Comparison of ENCODE assay signal across 11 mouse cellular contexts in genomic region chr9:65019146-65019545, GRCm38 (mm10). TPM values are rescaled to one million over a fixed set of nuclear protein-coding genes. Genes with fewer than 3 reads are reported as not detected.
DNase-seq lines count a peak whose midpoint lies in the region; ATAC-seq and TF ChIP-seq lines count a peak whose summit lies in the region.
"Had no signal": no experiment of that assay in that cellular context is flagged by ENCODE, and none has a peak within 500 bp of the region (broad histone marks: within the 10 kb centered on the region; RNA-seq: fewer than 3 reads in every experiment).

No protein-coding gene starts in this region.

- no peak overlapping the region for H3K27ac ChIP-seq in heart, embryonic 13.5 days (replicated peaks)
- H3K27ac ChIP-seq in hindbrain, postnatal 0 days, result no peak overlapping the region
- H3K27ac ChIP-seq: stomach, embryonic 15.5 days had no signal

- WGBS in heart, embryonic 13.5 days, result 46% methylated on average over 3 of the region's 3 CpGs
- 44% methylated on average over 3 of the region's 3 CpGs for WGBS in hindbrain, postnatal 0 days

- no peak overlapping the region for H3K9ac ChIP-seq in heart, embryonic 13.5 days
- H3K9ac ChIP-seq in hindbrain, postnatal 0 days (replicated peaks; ENCODE audit: low read length), result 0 out of 2 replicates have a peak overlapping the region, but pooled peaks have one; percentile 13
- H3K9ac ChIP-seq: stomach, embryonic 15.5 days had no signal

- ATAC-seq in heart, embryonic 13.5 days (ENCODE audit: extremely low read depth, insufficient number of reproducible peaks, low FRiP score, low TSS enrichment), result no peak
- no peak for ATAC-seq in hindbrain, postnatal 0 days

- TF ChIP-seq CTCF in hindbrain, postnatal 0 days (IDR thresholded peaks at IDR 0.05; ENCODE audit: low read depth), result no peak

- no peak overlapping the region for H3K4me3 ChIP-seq in heart, embryonic 13.5 days
- peak overlapping the region; percentile 77; the same call in 1 of the 2 replicates for H3K4me3 ChIP-seq in hindbrain, postnatal 0 days (ENCODE audit: low read length)
- H3K4me3 ChIP-seq: stomach, embryonic 15.5 days had no signal

- DNase-seq in heart, postnatal 36 days, result no peak
- DNase-seq in NIH3T3 (ENCODE audit: low read depth), result peak; percentile 38
- DNase-seq in hindbrain, postnatal 0 days (ENCODE audit: low spot score), result no peak
- DNase-seq in lung, postnatal 36 days, result peak; percentile 69
- DNase-seq in layer of hippocampus, adult 18-20 months (ENCODE audit: low spot score in 2 of 2), result no peak
- DNase-seq in right cerebral cortex, postnatal 10 days (ENCODE audit: low spot score in 2 of 2), result no peak
- no peak for DNase-seq in urinary bladder, postnatal 25 days (ENCODE audit: low spot score)
- DNase-seq: gastrocnemius, postnatal 36 days had no signal

- peak overlapping the region; percentile 94; the same call in 1 of the 2 replicates for H3K4me2 ChIP-seq in heart, embryonic 13.5 days
- H3K4me2 ChIP-seq in hindbrain, postnatal 0 days (ENCODE audit: low read depth, low read length), result peak overlapping the region; percentile 53

- peaks cover 69% of the 10 kb centered on the region for H3K4me1 ChIP-seq in heart, embryonic 13.5 days
- peaks cover 43% of the 10 kb centered on the region for H3K4me1 ChIP-seq in hindbrain, postnatal 0 days (ENCODE audit: insufficient read depth, low read length)

- H3K36me3 ChIP-seq in heart, embryonic 13.5 days, result no peaks in the 10 kb centered on the region
- H3K36me3 ChIP-seq in hindbrain, postnatal 0 days (ENCODE audit: insufficient read depth, low read length), result no peaks in the 10 kb centered on the region
- H3K36me3 ChIP-seq: stomach, embryonic 15.5 days had no signal

- intact Hi-C loops in heart, postnatal 36 days (cut with DNase I), result no loop called here

- H3K9me3 ChIP-seq in heart, embryonic 13.5 days, result no peaks in the 10 kb centered on the region
- H3K9me3 ChIP-seq in hindbrain, postnatal 0 days (ENCODE audit: low read length), result no peaks in the 10 kb centered on the region
- H3K9me3 ChIP-seq: megakaryocyte, embryonic 14.5 days; stomach, embryonic 15.5 days had no signal

- no peaks in the 10 kb centered on the region for H3K27me3 ChIP-seq in heart, embryonic 13.5 days (replicated peaks)
- no peaks in the 10 kb centered on the region for H3K27me3 ChIP-seq in hindbrain, postnatal 0 days (ENCODE audit: insufficient read depth, low read length)
- H3K27me3 ChIP-seq: megakaryocyte, embryonic 14.5 days; stomach, embryonic 15.5 days had no signal

RNA-seq across cellular contexts. Expression of gene Hacd3, which starts 2.3 kb away (rescaled TPM):
- polyA plus RNA-seq in heart, embryonic 13.5 days (2015; fragmentation: Nextera tagmentation; extraction: Ambion mirVana), result 51.7 and 52.9 TPM in 2 replicates
- total RNA-seq in heart, postnatal 36 days (2021), result 10 to 100 TPM; 17.3 to 18.6 TPM
- total RNA-seq in hindbrain, postnatal 0 days (2014; rRNA removed), result 191 and 204 TPM in 2 replicates
- 193 and 205 TPM in 2 replicates for polyA plus RNA-seq in hindbrain, postnatal 0 days (2015; fragmentation: Nextera tagmentation; extraction: Ambion mirVana)
- total RNA-seq in layer of hippocampus, adult 18-20 months (2021), result 100 to 1,000 TPM; 155 to 172 TPM

RNA-seq across cellular contexts. Expression of gene Dpp8, which starts 13.1 kb away (rescaled TPM):
- polyA plus RNA-seq in heart, embryonic 13.5 days (2015; fragmentation: Nextera tagmentation; extraction: Ambion mirVana), result 26.1 and 28.0 TPM in 2 replicates
- 10 to 100 TPM; 58.1 to 64.9 TPM for total RNA-seq in heart, postnatal 36 days (2021)
- 77.2 and 84.1 TPM in 2 replicates for total RNA-seq in hindbrain, postnatal 0 days (2014; rRNA removed)
- polyA plus RNA-seq in hindbrain, postnatal 0 days (2015; fragmentation: Nextera tagmentation; extraction: Ambion mirVana), result 26.9 and 27.7 TPM in 2 replicates
- 100 to 1,000 TPM; 162 to 168 TPM for total RNA-seq in layer of hippocampus, adult 18-20 months (2021)

RNA-seq across cellular contexts. Expression of gene Ints14, which starts 58.4 kb away (rescaled TPM):
- polyA plus RNA-seq in heart, embryonic 13.5 days (2015; fragmentation: Nextera tagmentation; extraction: Ambion mirVana), result 40.1 and 40.7 TPM in 2 replicates
- 10 to 100 TPM; 15.9 to 16.0 TPM for total RNA-seq in heart, postnatal 36 days (2021)
- total RNA-seq in hindbrain, postnatal 0 days (2014; rRNA removed), result 28.8 and 30.6 TPM in 2 replicates
- 30.0 and 30.4 TPM in 2 replicates for polyA plus RNA-seq in hindbrain, postnatal 0 days (2015; fragmentation: Nextera tagmentation; extraction: Ambion mirVana)
- total RNA-seq in layer of hippocampus, adult 18-20 months (2021), result 10 to 100 TPM; 17.3 to 20.8 TPM

Comparison
In these comparisons a context has a peak if more than half of its experiments do, and no peak if none do; other contexts are left out.
1. DNase-seq: peak in NIH3T3 (single experiment) and lung, postnatal 36 days (single experiment); none in heart, postnatal 36 days (0 of 2), hindbrain, postnatal 0 days (single experiment), layer of hippocampus, adult 18-20 months (0 of 2), right cerebral cortex, postnatal 10 days (0 of 2) and urinary bladder, postnatal 25 days (single experiment).